Mouse (Mus musculus) layer of hippocampus, postnatal 25 days (tissue): ENCODE data around the gene Mecom. TPM values are rescaled to one million over a fixed set of nuclear protein-coding genes. Genes with fewer than 3 reads are reported as not detected.
"Not testable (repeated sequence)": the region's sequence is repeated elsewhere in the genome, so short reads cannot be mapped to it uniquely, and the experiment has no call there.

ENCODE experiments used
- DNase-seq, 2 experiments: peaks; one replicate each; pipeline ENCODE4 v3.0.0; 2022; ENCODE audit warnings: mixed read lengths in 2 of 2, low spot score in 1 of 2; ENCODE audit errors: extremely low spot score in 1 of 2
- total RNA-seq, 2 experiments: library from RNA; stranded (reverse); gene quantifications; 2 replicates each; pipeline ENCODE4 v1.2.3; 2021

The Mecom gene
- total RNA-seq, 2 experiments from 2014 or later = 2.8 to 3.9 TPM

DNA sequence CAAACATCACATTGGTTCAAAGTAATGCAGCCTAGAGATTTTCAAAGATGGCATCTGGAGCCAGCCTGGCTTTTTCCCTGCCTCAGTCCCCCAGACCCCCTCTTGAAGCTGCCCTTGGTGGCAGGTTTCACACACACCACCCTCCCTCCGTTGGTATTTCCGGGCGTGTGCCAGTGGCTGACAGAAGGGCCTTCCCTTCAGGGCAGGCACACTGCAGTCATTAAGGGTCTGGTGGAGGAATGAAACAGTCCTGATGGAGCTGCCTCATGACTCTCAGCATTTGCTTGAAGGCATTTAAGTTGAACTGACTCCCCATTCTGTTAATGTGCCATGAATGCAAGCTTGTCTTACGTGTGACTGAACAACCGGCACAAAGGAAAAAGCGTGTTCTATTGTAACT lies 94.8 kb downstream of the Mecom start:
- no peak for DNase-seq

DNA sequence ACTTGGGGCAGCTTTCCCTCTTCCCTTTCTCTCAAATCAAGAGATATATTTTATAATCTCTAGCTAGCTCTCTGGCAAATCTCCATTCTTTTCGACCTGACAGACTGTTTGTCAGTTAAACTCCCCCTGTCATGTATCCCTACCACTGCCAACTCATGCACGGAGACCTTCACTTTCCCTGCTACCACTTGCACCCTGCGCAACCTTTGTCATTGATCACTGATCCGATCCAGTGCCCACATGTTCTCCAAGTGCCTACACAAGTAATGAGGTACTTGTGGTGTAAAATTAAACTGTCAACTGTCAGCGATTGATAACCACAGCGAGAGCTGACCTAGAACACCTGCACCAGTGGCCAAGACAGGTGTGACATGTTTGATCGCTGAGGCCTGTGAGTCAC lies 95.3 kb downstream of the Mecom start:
- no peak for DNase-seq

DNA sequence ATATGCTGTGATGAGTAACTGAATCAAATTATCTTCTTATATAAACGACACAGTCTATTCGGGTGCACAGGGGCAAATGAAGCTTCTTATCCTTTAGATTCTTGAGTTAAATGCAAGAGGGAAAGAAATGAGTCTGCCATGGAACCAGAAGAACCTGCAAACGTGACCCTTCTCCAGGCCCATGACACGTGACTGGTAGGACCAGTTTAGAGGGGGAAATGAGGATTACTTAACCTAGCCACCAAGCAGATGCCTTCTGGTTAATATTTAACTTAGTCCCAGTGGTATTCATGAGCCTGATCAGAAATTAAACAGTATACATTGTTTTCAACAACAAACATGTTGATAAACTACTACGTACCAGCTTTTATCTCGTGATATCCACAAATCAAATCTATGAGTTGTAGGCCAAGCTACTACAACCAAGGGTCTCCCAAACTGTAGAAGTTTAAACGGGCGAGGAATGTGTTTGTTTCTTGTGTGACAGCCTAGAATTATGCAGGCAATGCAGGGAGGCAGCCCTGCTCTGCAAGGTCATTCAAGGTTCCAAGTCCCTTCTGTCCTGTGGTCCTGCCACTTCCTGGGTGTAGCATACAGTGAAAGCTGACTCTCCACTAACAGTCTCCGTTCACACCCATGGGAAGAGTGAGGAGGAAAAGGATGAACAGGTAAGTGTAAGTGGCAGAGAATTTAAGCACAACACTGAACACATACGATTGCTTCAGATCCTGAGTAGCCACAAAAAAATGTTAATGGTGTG lies 97.4 kb downstream of the Mecom start:
- DNase-seq = no peak

DNA sequence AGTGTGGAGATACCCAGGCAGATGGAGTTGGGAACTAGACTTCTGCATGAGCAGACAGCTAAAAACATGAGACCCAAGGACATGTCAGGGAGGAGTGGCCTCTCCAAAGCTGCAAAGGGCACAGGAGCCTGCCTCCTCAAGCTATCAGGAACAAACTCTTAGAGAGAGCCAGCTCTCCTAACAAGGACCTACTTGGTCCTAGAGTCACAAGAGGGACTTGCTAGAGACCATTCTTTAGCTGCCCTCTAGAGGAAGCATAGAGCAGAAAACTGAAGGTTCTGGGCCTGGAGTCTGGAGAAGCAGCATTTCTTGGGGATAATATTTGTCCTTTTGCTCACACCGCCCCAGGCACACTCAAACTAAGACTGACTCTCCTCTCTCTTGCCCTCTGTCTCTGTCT lies 99.2 kb downstream of the Mecom start:
- DNase-seq = no peak

DNA sequence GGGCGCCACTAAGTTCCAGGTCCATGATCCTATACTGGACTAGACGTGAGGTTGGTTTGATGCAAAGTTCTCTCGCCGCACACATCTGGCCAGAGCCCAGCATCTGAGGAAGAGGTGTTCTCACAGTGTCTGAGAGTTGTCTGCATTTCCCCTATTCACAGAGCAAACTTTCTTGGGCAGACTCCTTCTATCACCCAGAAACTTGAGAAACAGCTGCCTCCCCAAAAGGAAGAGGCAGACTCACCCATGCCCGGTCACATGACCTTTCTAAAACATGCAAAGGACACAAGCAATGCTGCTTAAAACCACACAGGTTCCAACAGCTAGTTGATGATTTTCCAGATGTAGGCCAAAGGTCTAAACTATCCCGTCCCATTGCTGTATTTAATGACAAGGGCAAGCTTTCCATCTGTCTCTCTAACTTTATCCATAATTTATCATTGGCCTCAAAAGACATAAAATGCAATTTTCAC lies 101.8 kb downstream of the Mecom start:
- DNase-seq = no peak

DNA sequence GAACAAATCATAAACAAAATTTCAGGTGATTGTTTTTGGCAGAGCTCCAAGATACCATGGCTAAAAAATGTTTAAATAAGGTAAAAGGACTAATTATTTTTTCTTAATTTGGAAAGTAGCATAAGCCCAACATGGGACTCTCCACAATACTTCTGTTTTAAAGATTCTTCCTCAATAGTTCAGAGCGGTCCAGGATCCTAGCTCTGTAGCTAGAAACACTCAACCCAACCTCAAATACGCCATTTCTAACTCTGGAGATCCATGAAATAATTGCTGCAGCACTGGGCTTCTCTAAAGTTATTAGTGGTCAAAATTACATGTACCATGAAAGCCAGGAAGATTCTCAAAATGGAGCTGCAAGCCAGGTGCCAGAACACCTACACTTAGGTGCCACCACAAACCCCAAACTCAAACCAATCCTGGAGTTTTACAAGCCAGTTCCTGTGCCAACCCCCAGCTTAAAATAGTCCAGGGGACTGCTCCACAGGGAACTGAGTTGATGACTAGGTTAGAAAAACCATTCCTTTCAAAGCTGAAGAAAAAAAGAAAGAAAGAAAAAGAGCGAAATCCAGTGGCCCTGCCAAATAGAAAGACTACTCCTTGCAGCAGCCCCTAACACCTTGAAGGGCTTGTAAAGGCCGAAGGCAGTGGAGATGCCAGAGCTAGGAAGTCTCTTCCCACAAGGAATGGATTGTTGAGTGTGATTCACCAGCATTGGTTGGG lies 102.4 kb downstream of the Mecom start:
- DNase-seq = no peak

DNA sequence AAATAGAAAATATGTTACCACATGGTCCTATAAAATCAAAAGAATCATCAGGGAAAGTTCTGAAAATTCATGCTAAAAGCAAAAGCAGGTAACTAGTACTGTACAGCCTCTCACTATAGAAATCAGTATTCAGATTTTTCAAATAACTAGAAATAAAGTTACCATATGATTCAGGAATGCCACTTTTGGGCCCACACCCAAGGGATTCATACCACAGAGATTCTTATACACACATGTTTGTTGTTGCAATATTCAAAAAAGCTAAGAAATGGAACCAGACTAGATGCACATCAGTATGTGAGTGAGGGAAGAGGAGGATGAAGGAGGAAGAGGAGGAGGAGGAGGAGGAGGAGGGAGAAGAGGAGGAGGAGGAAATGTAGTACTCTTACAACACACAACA lies 106.2 kb downstream of the Mecom start:
- DNase-seq = no peak

DNA sequence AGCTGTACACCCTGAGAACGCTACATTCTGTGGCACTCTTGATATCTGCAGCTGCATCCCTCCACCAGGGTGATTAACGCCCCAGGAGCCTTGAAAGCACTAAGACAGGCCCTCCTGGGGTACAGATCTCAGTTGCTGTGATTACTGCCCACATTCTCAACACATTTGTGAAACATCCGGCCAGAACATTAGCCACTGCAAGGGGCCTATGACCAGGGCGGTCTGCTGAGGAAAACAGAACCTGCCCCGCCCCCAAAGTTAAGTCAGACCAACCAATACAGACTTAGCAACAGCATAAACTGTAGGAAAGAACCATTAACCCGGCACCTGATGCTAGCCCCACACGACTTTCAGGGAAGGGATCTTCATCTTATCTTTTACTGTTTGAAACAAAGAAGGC lies 109.8 kb downstream of the Mecom start:
- no peak for DNase-seq

DNA sequence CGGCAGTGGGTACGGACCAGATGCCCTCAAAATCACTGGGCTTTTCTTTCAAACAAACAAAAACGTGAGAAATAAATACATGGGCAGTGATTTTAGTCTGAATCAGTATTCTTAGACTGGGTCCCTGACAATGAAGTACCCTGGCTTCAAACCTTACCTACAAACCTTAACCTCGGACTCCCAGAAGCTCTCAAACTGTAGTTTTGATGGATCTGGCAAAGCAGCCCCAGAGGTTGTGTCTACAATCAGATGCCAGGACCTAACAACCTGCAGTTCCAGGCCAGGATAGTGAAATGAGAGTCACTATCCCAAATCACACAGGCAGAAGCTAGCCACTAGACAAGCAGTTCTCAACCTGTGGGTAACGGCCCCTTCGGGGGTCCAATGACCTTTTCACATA lies 111.2 kb downstream of the Mecom start:
- DNase-seq = no peak

DNA sequence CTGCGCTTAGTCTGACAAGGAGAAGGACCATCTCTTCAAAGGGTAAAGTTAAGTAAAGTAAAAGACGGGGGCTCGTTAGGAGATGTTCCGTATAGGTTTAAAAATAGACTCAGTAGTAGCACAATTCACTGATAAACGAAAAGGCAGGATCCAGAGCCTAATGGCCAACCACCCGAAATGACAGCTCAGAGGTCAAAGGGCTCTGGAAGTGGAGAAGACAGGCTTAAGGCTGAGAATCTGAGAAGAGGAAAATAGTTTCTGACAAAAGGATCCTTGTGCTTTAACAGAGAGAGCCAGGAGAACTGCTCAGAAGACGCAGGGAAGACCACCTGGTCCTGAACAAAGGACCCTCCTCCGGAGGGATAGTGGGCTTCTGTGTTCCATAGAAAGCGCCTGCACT lies 111.7 kb downstream of the Mecom start:
- DNase-seq = no peak

DNA sequence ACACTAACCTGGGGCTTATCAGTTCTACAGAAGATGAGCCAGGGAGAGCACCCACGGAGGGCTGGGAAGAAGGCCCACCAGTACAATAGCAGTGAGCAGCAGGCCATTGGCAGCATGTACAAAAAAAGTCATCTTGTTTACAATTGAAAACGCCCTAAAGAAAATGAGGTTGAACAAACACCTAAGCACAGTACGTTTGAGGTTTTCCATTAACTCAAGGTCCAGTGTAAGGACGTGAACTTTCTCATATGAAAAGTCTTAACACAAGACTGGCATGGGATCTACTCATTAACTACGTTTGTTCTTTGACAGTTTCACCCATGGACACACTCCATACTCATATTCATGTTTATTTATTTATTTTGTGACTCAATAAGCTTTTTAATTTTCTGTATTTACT lies 118.9 kb downstream of the Mecom start:
- DNase-seq = no peak

DNA sequence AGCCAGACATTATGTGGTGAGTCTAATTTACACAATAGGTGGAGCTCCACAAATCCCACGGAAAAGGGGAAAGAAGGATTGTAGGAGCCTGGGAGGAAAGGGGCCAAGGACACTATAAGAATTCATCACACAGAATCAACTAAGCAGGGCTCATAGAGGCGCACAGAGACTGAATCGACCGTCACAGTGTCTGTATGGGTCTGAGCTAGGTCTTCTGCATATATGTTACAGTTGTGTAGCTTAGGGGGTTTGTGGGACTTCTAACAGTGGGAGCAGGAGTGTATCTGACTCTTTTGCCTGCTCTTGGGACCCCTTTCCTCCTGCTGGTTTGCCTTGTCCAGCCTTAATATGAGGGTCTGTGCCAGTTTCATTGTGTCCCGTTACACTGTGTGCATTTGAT lies 123.8 kb downstream of the Mecom start:
- no peak for DNase-seq

DNA sequence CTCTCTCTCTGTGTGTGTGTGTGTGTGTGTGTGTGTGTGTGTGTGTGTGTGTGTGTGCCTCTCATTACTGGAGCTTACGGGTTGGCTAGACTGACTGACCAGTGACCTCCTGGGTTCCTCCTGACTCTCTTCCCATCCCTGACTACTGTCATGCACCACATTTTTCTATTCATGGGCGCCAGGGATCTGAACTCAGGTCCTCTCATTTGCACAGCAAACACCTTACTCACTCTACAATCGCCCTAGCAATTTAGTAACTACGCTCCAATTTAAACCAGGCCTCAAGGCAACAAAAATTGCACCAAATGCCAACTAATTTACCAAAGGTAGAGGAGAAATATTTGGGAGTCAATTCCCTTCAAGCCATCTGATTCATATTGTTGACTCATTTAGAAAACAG lies 125.9 kb downstream of the Mecom start:
- DNase-seq = not testable (repeated sequence)

DNA sequence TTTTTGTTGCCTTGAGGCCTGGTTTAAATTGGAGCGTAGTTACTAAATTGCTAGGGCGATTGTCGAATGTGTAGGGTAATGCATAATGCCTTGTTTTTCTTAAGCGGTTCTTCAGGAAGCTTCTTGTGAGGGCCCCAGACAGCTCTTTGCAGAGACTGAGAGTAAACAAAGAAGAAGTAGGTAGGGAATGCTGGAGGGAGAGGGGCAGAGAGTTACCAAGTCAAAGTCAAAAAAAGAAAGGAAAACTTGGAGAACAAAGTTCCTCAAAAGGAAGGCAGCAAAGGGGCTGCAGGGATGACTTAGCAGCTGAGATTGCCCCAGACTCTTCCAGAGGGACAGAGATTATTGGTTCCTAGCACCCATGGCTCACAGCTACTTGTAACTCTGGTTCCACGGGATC lies 126.9 kb downstream of the Mecom start:
- DNase-seq = no peak

DNA sequence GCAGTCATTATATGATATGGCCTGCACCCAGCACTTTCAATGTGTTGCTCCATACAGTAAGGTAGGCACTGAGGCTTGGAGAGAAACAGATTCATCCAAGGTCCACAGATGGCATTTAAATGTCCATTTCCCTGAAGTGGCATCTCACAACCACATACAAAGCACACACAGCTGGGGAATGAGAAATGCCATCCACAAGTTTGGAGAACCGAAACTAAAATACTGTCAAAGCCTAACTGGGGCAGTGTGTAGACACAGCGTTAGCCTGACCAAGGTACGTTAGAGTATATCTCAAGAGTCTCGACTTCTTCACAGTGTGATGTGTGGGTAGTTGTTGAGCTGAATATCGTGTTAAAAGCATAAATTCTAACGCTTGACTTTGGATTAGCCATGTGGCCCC lies 133.6 kb downstream of the Mecom start:
- DNase-seq = no peak

DNA sequence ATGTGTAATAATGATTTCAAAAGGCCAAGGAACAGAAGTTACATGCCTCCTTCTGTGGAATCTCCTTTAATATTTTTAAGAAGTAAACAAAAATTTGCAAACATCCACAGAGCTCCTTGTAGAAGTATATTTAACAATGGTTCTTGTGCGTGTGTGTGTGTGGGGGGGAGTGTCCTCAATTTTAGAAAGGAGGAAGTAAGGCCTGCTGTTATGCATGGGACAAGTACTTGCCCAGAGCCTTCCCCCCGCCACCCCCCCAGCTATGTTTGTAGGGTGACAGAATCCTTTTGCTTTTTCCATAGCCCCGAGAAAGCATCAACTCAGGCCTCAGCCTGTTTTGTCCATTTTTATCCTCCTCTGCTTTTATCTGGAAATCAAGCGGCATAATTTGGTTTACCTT lies 137.0 kb downstream of the Mecom start:
- DNase-seq = no peak

DNA sequence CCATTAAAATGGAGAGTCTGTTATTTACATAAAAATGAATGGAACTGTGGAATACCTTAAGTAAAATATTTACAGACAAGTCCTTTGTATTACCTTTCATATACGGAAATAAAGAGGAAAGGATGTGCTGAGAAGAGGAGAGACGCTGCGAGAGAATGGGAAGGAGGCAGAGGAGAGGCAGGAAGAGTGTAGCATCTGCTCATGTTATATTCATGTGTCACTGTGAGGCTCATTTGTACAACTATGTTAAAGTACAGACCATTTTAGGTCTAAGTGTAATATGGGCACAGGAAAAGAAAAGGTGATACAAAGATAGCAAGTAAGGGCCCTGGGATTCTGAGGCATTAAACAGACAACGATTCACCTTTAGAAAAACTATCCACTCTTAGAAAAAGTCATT lies 143.0 kb downstream of the Mecom start:
- no peak for DNase-seq

DNA sequence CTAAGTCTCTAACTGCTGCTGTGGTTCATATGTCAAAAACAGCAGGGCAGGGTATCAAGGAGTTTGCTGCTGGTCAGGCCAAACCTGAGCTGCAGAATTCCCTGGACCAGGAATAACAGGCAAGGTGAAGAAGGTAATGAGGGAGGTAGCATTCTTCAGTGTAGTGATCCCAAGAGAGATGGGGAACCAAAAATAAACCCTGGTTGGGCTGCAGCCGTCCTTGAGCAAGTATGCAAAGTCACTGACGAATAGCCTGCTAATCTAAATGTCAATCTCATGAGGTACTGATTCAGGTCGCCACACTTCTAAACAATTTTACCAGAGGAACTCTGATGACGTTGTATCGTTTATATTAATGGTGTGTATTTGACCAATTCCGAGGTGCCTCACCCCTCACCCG lies 148.9 kb downstream of the Mecom start:
- no peak for DNase-seq

DNA sequence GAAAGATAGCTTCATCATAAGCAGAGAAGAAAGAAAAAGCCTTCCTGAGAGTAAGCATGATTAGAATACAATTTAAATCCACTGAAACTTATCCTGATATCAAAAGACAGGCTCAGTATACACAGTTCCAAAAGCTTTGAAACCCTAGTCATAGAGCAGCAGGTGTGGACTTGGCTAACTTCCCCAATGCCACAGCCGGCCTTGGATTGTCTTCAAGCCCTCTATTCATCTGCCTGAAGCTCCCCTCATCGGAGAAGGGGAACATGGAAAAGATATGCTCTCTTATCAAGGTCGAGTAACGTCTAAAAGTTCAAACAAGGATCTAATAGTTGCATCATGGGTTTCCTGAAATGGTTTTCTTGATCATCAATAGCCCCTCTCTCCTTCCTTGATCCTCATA lies 152.9 kb downstream of the Mecom start:
- DNase-seq = no peak

DNA sequence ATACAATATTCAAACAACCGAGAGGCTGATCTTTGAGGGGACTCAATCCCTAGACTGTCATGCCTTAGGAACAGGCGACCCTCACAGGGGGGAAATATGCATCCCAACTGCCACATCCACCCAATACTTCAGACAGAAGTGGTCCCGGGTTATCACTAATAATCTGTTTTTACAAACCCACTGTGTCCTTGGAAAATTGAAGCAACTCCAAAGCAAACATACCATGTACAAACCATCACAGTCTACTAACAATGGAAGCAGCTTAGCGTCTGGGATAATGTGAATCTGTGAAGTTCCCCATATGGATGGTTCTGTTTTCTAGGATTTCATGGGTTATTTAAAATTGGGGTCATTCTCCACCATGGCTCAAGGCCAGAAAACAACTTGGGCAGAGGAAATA lies 155.1 kb downstream of the Mecom start:
- DNase-seq = no peak

DNA sequence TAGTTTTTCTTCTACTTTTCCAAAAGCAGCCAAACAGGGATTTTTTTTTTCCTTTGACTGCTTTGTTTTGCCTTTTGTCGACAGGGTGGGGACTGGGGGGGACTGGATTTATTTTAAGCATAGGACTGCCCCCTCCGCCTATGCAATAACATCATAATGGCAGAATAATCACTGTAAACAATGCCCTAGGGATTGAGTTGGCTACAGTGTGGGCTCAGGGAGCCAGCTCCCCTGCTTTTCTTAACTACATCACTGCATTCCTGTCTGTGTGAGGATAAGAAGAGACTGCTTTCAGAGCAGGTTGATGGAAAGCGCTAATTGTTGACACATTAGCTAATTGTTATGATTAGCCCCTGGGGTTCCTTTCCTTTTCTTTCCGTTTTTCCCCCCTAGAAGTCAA lies 155.6 kb downstream of the Mecom start:
- DNase-seq = no peak

DNA sequence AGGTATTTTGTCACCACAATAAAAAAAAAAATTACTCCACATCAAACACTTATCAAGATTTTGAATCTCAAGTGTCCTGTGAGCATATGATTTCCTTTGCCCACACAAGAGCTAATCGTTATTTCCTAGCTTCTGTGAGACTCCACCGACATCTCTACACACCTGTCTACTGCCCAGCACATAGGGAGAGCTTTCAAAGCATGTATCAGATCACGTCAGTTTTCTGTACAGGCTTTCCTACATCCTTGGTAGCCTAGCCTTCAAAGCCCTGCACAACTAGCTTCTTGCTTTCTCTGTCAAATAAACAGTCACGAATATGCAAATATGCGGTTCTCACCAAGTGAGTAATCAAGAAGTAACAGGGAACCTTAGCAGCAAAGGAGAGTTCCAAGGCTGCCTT lies 157.5 kb downstream of the Mecom start:
- no peak for DNase-seq
